Mouse (Mus musculus): ENCODE data around the gene Deaf1.
"Not testable (repeated sequence)": the region's sequence is repeated elsewhere in the genome, so short reads cannot be mapped to it uniquely, and the experiment has no call there.

The Deaf1 gene

DNA sequence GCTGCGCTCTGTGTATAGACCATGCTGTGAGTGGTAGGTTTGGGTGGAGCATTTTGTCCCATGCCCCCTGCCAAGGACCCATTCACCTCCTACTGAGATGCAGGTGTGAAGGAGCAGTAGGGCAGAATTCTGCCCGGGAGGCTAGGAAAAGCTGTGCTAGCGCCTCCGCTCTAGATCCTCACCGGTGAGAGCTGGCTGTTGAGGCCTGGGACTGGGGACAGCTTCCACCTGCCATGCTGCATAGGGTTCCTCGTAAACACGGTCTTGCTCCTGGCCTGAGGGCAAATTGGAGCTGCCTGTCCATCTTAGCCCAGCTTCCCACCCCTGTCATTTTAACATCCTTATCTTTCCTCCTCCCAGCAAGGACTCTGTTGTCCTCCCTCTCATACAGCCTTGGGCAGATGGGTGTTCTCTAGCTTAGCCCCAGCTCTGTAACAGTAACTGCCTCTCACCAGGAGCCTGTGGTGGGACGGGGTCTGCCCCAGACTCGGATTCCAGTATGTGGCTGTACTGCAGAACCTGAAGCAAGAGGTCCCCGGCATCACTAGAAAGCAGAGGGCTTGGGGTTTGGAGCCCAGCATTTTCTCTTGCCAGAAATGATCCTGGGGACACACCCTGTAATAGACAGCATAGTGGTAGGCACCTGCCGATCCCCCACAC, 63.3 kb downstream of the Deaf1 start:
- DNase-seq (ENCODE audit: low read depth, low spot score) = no peak

DNA sequence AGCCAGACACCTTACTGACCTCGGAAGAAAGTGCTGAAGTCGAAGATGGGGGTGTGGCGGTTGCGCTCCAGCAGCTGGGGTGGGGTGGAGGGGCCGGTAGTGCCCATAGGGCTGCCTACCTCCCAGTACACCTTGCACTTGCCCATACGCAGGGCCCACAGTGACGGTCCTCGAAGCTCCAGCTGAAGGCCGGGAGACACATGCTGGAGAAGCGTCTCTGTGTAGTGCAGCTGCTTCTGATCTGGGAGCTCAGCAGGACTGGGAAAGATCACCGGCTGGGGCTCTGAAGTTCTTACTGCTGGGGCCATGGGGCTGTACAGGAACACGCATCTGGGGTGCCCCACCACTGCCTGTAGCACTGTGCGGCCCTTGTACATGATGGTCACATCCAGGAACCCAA, 63.9 kb downstream of the Deaf1 start:
- no peak for DNase-seq (ENCODE audit: low read depth, low spot score)

DNA sequence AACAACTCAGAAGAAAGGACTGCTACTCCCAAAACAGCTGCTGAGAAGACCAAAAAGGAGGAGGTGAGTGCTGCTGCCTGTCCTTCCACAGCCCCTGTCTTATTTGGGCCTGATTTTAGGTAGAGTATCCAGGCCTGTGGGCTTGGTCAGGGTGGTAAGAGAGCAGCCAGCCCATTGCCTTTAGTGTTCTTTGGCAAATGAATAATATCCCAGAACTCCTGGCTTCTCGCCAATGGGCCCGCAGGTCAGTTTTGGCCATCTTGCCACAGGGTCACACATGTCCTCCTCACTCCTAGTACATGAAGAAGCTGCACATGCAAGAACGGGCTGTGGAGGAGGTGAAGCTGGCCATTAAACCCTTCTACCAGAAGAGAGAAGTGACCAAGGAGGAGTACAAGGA, 66.0 kb downstream of the Deaf1 start:
- no peak for DNase-seq (ENCODE audit: low read depth, low spot score)

DNA sequence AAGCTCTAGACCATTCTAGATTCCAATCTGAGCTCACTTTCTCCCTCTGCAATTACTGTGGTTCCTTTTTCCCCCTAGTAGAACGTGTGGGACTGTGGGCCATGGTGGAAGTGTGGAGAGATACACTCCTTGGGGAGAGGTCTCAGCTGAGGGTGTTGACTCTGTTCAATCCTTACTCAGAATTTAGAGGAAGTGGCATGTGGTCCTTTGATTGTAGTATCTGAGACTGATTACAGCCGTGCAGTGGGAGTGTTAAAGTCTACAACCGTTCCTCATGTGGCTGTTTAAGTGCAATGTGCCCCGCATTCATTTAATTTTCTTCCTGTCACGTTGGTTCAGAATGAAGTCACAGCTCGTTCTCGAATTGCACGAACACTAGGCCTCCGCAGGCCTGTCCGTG, 71.3 kb downstream of the Deaf1 start:
- DNase-seq (ENCODE audit: low read depth, low spot score) = no peak

DNA sequence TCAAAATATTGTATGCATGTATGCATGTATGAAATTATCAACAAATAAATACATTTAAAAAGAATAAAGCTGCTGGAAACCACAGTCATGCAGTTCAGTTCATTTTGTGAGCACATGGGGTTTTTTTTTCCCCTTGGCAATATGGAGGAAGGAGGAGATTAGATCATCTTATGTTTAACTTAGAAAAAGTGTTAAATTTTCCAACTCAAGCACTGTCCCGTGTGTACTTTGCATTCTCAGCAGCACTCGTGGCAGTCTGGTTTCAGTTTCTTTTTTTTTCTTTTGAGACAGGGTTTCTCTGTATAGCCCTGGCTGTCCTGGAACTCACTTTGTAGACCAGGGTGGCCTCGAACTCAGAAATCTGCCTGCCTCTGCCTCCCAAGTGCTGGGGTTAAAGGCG, 77.0 kb downstream of the Deaf1 start:
- not testable (repeated sequence) for DNase-seq (ENCODE audit: low read depth, low spot score)

Measured in brain, embryonic 18.5 days (tissue).